Mouse (Mus musculus) liver, adult 2 months (tissue): Measurements from ENCODE around the gene Aqp1.

Experiments
- CTCF ChIP-seq: fragments of 200-500 bp; IDR thresholded peaks from 2 replicates; pipeline ENCODE4 v1.5.1; 2011; ENCODE audit warnings: low read depth, low read length, control low read depth
- POLR2A ChIP-seq: fragments of 200-500 bp; IDR thresholded peaks from 2 replicates; pipeline ENCODE4 v1.6.1; 2011; ENCODE audit warnings: low read length, control low read depth; ENCODE audit not compliant: insufficient read depth; ENCODE audit errors: extremely low read depth

GRCm38 (mm10) chr6:55381966-55382365 is 45.7 kb downstream of the Aqp1 start:
- TF ChIP-seq CTCF (no peak), POLR2A (no peak)
